Mouse (Mus musculus): ENCODE data around the gene Rtn2.

DNA sequence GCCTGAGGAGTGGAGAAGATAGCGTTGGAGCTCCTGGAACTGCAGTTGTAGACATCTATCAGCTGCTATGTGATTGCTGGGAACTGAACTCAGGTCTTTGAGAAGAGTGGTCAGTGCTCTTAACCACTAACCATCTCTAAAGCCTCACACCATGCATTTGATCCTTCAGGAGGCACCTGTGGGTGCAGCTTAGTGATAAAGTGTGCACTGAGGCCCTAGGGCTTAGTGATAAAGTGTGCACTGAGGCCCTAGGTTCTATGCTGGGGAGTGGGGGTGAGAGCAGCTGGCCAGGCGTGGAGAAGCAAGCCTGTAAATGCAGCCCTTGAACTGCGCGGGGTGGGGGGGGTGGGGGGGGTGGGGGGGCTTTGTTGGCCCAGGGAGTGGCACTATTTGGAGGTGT is 42.4 kb upstream of the Rtn2 start:
- no peak for TF ChIP-seq CTCF (IDR thresholded peaks at IDR 0.05; ENCODE audit: extremely low read depth, insufficient read depth, insufficient read length, insufficient replicate concordance)
- TF ChIP-seq POLR2A (IDR thresholded peaks at IDR 0.05; ENCODE audit: low read depth, low read length) = no peak
